Mouse (Mus musculus): ENCODE measurements at regions not wholly inside any gene's neighbourhood (a gene's known extent, or its start where the extent isn't known, plus 50 kb on each side); places are given as distances from the start of the nearest gene placed in this dataset.
"Not testable (repeated sequence)": the region's sequence is repeated elsewhere in the genome, so short reads cannot be mapped to it uniquely, and the experiment has no call there.

DNA sequence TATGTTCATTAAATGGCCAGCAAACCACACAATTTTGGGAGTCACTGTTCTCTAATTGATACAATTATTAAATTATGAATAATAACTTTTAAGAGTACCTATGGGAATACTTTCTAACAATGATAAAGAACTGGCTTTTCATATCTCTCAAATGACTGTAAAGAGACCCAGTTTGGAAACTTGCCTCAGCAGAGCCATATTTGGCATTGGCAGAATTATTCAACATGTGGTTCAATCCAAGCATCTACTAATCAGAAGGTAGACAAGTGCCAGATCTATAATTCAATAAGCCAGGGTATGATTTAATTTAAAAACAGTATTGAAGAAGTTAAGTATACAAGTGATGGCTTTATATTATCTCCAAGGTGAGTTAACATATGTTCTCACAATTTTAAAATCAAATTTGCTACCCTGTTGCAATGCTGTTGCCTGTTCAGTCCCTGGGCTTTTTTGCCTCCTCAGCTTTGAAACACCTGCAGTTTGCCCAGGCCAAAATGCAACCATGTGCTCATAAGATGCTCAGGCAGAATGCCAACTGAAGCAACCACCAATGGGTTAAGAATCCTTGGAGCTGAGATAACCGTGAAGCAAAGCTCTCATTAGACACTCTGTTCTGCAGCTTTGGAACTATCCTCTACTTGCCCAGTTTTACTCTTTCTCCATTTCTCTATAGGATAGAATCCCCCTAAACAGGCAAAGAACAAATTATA lies 897.2 kb downstream of the Ets1 start:
- no peak for ATAC-seq

DNA sequence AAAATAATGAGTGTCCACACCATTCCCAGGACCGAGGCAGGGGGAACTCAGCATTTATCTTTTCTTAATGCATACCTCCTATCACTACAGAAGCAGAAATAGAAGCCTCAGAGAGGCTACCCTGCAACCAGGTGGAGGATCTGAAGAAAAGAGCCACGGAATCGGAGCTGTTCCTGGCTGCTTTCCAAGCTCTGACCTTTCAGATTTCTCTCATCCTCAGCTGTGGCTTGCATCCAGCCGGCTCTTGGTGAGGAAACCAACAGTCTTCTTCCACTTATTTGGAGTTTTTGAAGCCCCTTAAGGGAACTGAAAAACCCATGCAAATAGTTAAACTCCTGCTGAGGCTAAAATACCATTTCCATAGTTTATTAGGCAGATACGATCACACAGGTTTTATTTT lies 907.3 kb downstream of the Ets1 start:
- no peak for ATAC-seq

DNA sequence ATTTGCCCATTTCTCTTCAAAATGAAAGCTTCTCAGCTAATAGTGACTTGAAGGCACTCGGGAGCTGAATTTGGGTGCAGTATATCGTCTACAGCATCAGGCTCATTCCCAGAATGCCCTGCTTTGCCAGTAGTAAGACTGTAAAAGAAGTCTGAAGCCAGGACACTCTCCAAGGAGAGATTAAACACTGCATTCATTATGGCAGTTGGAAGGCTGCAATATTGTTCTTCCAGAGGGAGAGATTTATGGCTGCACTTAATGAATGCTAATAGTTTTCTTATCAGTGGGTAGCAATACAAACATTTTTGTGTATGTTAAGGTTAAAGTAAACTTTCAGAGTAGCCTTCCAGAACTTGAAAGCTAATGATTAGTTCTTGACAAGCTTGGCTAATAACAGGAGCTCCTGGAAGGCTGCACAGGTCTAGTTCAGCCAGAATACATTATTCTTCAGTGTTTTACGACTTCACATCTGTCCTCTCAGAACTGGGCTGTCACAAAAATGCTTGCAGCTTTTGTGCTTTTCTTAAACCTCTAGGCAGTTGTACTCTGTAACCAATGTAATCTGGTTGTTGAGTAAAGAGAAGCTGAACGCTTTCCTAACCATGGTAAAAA lies 910.2 kb downstream of the Ets1 start:
- no peak for ATAC-seq

DNA sequence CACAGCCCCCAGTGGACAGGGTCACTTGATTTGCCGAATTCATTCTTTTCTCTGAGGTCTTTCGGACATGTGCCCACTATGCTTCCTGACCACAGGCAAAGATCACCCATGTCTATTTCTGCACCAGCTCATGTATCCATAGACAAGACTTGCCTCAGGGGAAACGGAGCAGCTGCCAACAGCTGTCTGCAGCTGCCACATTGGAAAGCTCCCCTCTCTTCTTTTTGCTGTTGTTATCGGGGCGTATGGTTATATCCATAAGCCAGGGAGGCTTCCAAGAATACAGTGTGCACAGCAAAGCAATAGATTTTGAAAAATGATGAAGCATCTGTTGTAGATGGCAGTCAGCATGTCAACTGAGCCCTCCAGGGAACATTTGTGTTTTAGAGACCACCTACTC lies 913.4 kb downstream of the Ets1 start:
- no peak for ATAC-seq

DNA sequence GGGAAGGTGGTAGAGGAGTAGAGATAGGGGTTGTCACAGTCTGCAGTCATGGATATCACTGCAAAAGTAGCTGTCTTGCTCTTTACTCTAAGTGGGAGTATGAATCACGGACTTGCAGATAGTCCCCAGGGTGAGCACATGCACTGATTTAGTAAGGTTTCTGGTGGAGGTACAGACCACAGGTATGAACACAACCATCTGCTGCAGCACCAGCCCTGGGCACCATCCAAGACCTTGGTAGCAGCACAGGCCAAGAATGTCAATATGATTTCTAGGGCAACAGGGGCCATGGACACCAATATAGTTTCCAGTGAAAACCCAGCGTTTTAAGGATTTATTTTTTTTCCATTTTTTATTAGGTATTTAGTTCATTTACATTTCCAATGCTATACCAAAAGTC lies 913.7 kb upstream of the Kirrel3 start:
- ATAC-seq, result no peak

DNA sequence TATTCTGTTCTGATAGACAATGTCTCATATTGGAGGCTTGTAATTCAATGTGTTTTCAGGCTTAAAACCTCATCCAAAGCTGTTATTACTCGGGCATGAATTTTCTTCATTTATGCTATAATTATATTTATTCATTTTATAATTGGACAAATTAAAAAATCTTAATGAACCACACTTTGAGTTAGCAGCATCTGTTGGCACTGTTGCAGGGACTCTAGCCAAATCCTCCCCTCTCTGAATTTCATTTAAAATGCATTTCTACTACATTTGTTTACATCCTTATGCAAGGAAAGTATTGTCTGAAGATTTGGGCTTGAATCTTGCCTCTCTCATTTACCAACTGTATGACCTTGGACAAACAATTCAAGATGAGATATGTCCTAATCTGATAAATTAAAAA lies 874.2 kb upstream of the Kirrel3 start:
- no peak for ATAC-seq

DNA sequence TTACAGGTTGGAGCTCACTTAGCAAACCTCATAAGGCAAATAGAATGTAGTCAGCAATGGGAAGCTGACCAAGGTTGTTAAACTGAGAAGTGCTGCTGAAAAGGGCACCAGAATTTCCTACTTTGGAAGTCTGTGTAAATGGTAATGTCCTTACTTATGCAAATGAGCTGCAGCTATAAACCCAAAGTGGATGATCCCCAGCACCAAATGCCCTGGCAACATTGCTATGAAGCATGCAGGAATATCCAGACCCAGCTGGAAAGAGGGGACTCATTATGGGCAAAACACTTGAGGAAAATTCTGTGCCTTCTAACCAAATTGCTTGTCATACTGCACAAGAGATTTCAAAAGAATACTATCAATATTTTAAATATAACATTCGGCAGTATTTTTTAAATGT lies 861.3 kb upstream of the Kirrel3 start:
- no peak for ATAC-seq

DNA sequence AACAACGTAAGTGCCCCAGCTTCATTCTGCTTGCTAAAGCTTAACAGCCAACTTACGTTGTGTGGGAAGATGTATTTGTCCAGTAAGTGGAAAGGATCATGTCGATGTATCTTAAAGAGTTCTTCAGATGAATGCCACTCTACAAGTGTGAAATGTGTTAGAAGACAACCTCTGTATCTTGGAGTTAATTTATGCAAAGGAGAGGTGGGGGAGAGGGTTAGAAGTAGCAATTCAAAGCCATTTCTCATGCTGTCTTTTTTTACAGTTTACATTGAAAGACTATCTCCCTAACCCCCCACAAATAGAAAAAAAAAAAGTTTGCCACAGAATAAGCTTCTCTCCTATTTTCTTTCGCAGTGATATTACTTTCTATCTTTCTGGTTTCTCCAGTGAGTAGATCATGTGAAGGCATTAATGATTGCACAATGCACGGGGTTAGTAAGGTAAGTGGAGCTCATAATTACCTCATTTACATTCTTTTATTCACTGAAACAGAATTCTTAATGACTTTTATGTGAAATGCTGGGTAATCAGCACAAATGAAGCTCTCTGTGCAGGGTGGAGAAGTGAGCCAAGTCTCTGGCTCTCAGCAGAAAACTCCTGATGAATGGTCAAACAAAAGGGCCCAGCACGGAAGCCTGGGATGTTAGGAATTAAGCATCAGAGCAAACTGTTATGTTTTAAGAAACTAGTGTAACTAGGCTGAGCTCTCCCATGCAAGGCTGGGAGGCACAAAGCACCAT lies 855.8 kb upstream of the Kirrel3 start:
- no peak for ATAC-seq

DNA sequence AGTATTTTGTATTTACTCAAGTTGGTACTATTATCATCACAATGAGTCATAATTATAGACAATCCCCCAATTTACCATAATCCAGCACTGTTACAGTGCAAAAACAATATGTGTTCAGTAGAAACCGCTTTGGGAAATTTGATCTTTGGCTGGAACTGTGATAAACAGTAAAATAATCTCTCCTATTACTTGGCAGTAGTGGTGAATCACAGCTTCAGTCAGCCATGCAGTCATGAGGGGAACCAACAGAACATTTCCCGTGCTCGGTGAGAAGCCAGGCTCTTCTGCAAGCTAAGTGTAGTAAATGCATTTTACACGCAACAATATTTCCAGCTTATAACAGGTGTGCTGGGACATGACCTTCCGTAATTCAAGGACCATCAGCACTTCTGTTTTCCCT lies 822.7 kb upstream of the Kirrel3 start:
- no peak for ATAC-seq

DNA sequence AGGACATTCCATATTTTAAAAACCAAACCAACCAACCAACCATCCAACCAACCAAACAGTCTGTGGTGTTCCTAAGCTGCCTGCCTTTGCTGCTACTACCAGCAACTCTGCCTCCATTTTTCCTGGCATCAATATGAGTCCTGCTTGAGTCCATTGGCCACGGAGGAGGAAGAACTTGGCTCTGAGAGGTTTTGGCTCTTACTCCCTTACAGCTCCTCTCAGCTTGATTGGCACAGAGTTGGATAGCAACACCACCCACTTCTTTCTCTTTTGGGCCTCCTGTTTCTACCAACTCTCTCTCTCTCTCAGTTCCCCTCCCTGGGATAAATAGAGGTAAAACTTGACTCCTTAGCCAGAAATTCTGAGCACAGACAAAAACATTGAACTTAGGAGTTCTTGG lies 804.6 kb upstream of the Kirrel3 start:
- no peak for ATAC-seq

DNA sequence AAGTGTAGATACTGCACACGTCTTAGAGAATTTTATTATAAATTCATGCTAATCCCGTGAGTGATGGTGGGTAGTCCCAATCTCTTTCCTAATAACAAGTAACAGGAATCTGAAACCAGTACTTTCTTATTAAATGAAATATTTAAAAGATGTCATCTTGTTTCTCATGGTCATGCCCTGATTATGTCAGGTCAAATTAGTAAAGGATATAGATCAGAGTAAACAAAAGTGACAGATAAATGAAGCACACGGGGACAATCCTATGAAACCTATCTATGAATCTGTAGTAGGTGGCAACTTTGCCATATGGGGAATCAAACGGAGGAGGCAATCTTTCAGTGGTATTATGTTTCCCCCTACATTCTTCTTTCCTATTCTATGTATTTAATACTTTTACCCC lies 794.0 kb upstream of the Kirrel3 start:
- no peak for ATAC-seq

DNA sequence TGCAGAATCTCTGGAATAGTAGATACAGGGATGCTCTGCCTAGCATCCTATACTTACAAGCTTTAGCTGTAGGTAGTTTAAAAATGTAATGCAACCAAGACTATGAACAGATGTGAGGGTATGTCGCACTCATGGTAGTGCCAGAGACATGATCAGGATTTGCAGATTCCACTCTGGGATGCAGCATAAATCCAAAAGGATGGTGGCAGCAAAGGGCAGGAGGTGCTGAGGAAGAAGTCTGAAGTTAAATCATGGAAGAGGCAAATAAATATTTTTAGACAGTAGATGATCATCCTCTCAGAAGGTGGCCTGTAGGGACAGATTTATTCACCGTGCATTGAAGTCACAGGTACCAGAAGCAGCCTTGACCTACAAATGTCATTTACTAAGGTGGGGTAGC lies 768.1 kb upstream of the Kirrel3 start:
- no peak for ATAC-seq

DNA sequence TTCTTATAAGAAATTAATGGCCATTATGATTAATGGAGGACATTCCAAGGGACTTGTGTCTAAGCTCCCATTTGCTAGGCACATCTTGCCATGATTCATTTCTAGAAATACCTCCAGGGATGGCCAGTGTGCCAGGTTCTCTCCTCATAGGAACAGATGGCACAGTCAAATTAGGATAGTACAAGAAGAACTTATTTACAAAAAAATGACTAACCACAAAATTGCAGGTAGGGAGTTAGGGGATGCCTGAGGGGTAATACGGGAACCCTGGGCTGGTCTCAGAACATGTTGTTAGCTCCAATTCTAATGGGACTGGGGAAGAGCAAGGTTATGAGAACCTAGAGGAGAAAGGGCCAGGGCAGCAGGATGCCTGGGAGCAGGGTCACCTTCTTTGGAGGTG lies 760.9 kb upstream of the Kirrel3 start:
- ATAC-seq, result no peak

DNA sequence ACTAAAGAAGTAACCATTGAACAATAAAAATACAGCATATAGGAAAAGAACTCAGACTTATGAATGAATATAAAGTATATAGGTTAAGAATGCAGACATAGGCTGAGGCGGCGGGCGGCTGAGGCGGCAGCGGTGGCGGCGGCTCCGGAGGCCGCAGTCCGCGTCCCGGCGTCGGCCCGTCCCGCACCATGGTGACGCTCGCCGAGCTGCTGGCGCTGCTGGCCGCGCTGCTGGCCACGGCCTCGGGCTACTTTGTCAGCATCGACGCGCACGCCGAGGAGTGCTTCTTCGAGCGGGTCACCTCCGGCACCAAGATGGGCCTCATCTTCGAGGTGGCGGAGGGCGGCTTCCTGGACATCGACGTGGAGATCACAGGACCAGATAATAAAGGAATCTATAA lies 757.6 kb upstream of the Kirrel3 start:
- not testable (repeated sequence) for ATAC-seq

DNA sequence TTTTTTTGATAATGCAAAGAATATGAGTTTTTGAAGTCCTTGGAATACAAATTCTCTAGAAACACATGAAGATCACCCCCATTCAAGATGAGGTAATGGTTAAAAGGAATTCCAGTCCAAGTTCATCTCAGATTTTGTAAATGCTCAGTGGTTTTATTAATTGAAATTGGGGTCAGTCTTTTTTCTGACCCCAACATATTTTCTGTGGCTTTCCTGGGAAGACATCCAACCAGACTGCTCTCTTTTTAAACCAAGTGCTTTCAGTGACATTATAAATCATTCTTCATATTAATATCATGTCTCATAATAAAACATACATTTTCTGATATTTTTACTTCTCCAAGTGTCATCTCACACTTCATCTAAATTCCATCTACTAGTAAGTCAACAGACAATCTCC lies 725.0 kb upstream of the Kirrel3 start:
- no peak for ATAC-seq

DNA sequence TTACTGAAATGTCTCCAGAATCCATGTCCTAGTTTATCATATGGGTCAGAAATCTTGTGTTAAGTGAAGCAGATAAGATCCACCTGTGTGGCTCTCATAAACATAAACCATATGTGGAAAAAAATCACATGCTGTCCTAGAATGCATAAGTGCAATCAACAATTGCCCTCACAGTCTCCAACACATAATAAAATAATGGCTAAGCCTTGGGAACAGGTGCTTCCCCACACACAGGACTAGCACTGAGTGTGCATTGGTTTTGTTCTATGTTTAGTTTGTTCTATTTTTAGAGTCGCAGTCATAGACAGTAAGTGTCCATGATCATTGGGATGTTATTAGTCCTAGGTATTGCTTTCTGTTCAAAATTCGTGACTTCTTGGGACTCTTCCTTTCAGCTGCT lies 719.5 kb upstream of the Kirrel3 start:
- no peak for ATAC-seq

DNA sequence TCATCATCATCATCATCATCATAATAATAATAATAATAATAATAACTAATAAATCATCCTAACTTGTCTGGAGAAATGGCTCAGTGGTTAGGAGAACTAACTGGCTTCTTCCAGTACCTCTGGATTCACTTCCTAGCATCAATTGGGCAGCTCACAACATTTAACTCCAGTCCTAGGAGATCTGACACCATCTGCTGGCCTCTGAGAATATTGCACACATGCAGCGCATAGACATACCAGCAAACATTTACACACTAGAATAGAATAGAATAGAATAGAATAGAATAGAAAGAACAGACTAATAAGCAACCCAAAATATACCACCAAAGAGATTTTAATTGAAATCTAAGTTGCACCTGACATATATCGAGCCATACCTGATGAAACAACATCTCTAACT lies 715.9 kb upstream of the Kirrel3 start:
- no peak for ATAC-seq

DNA sequence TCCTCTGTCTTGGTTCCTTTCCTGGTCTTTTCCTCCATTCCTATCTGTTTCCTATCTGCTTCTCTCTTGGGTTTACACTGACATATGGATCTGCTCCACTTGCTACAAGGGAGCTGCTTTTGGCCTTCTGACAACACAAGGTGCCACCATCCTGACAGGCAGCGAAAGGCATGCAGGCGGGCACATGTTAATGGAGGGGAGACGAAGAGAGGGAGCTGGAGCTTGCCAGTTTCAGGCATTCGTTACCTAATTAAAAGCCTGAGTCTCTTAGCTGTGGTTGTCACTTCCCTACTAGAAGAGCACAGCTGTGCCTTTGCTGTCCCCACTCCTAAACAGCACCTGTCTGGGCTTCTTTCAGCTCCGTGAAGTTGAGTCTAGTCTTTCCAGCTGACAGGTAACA lies 711.5 kb upstream of the Kirrel3 start:
- ATAC-seq, result no peak

DNA sequence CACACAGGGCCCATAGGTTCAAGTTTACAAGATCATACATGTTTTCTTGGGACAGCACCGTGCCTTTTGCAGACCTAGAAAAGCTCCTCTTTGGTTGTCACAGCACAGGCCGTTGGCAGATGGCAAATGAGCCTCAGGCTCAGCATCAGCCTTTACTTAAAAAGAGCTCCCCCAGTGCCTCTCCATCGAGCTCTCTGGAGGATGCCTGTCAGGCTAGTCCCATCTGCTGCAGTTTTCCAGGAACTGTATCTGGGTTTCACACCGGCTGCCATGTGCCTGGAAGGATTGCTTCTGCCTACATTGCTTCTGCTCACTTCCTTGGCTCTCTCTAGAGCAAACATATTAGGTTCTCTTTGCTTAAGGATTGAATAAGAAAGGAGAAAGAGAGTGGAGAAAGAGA lies 695.1 kb upstream of the Kirrel3 start:
- ATAC-seq, result no peak

DNA sequence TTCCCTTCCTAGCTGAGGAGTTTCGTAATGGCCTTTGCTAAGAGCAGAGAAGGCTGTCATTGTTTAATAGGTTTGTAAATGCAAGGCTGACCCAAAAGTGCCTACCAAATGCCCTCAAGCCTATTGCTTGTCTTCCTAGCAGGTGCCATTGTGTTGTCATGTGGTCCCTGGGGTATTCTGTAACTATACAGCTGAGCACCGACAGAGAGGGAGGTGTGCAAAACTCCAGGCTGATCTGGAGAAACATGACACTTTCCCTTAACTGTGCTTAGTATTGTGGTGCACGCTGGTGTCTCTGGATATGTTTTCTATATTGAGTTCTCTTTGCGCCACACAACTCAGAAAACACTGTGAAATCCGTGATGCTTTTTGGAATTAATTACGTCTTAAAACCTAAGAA lies 685.4 kb upstream of the Kirrel3 start:
- no peak for ATAC-seq

DNA sequence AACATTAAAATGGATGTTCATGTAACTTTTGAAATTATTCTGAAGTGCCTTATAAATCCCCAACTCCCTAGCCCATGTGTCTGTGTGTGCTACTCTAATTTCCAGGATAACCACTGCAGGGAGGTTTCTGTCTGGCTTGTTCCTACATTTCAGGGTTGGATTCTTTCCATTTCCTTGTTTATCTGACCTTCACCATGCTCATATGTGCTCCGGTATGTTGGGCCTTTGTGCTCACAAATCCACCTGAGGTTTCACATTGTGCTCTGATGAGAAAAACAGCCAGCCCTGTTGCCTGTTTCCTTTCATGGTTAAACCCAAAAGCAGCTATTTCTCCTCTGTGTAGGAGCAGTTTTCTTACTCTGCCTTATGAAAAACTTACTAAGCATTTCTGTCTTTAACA lies 684.9 kb upstream of the Kirrel3 start:
- ATAC-seq, result no peak

DNA sequence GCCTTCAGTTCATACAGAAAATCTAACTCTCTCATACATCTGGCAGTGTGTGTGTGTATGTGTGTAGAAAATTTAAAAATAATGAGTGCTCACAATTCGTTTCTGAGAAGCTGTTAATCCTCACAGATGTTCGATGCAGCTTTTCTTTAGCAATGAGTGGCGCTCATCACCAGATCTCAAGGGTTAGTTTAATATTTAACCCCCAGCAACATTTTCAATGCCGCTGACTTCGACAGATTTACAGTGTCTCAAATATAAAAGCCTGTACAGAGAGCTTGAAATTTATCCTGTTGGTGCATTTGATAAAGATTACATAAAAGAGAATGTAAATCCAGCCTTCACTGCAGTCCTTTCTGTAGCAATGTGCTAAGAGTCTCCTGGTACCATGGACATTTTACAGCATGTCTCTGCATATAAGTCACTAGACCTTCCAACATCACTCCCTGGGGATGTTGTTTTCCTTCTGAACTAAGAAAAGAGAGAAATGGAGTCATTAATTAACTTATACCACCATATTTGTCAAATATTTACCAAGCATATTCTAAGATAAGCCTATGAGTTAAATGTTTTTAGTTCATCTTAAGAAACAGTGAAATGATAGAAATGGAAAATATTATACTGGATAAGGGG lies 670.8 kb upstream of the Kirrel3 start:
- no peak for ATAC-seq

DNA sequence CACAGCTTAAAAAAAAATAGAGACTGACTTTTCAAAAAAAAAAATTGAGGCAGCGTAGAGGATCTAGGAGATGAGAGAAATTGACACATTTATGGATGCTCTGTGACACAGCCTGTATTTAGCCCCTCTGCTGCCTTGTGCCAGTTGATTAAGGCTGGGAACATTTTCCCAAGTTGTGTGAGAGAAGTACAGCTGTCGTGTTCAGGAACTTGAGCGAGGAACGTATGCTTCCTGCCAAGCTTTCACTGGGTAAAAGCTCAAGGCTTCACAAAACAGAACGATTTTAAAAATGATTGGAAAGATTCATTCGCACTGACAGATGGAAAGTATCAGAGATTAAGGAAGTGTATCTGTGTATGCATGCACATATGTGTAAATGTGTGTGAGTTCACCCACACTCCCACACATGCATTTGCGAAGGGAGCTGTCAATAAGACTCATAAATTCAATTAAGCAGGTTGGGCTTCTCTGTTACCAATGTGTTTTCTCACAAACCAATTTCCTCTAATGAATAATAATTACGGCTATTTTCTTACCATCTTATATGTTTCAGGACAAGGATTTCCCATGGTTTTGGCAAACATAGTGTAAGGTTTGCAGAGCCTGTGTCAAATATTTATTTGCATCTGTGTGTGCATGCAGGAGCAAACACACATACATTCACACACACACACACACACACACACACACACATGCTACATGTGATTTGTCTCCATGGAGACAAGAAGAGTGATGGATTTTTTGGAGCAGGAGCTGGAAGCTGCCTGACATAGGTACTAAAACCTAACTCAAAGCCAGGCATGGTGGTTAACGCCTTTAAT lies 662.9 kb upstream of the Kirrel3 start:
- no peak for ATAC-seq
